Mouse (Mus musculus): ENCODE measurements around the gene Rcn2.

Rcn2 gene

GRCm38 (mm10) chr9:56097584-56098298, 56.1 kb downstream of the Rcn2 start:
- DNase-seq (ENCODE audit: low spot score in 2 of 2) = no peak

- no peak for DNase-seq (ENCODE audit: low spot score in 2 of 2)
These were observed 58.4 kb downstream of the Rcn2 start for GRCm38 (mm10) chr9:56100041-56100522.

- no peak for DNase-seq (ENCODE audit: low spot score in 2 of 2)
These were observed 59.4 kb downstream of the Rcn2 start for GRCm38 (mm10) chr9:56101022-56101421.

GRCm38 (mm10) chr9:56104921-56105320, 63.3 kb downstream of the Rcn2 start:
- DNase-seq (ENCODE audit: low spot score in 2 of 2) = no peak

- no peak for DNase-seq (ENCODE audit: low spot score in 2 of 2)
These were observed 64.8 kb downstream of the Rcn2 start for GRCm38 (mm10) chr9:56106274-56107072.

GRCm38 (mm10) chr9:56107527-56107926, 65.9 kb downstream of the Rcn2 start:
- DNase-seq (ENCODE audit: low spot score in 2 of 2) = no peak

- DNase-seq (ENCODE audit: low spot score in 2 of 2) = no peak
These were observed 66.5 kb downstream of the Rcn2 start for GRCm38 (mm10) chr9:56108174-56108573.

Measured in right cerebral cortex, postnatal 10 days (tissue).